10 mouse cellular contexts compared by ENCODE assay signal in genomic region chr9:10269342-10269741, GRCm38 (mm10).
DNase-seq lines count a peak whose midpoint lies in the region; ATAC-seq lines count a peak whose summit lies in the region.
"Had no signal": no experiment of that assay in that cellular context is flagged by ENCODE, and none has a peak within 500 bp of the region (broad histone marks: within the 10 kb centered on the region; RNA-seq: fewer than 3 reads in every experiment).

No protein-coding gene starts in this region.

- H3K27ac ChIP-seq in embryonic facial prominence, embryonic 14.5 days (replicated peaks; ENCODE audit: low read depth, low read length), result no peak overlapping the region
- H3K27ac ChIP-seq in midbrain, embryonic 16.5 days (ENCODE audit: low read length), result peak overlapping the region; percentile 31

- H3K4me1 ChIP-seq in embryonic facial prominence, embryonic 14.5 days (ENCODE audit: control insufficient read depth, insufficient read depth, low read length), result no peaks in the 10 kb centered on the region
- peaks cover 7% of the 10 kb centered on the region; the same call in 1 of the 2 replicates for H3K4me1 ChIP-seq in midbrain, embryonic 16.5 days (ENCODE audit: control insufficient read depth, insufficient read depth, low read length)

- no peaks in the 10 kb centered on the region for H3K27me3 ChIP-seq in embryonic facial prominence, embryonic 14.5 days (replicated peaks; ENCODE audit: control insufficient read depth, insufficient read depth, low read length)
- no peaks in the 10 kb centered on the region for H3K27me3 ChIP-seq in midbrain, embryonic 16.5 days (ENCODE audit: control insufficient read depth, insufficient read depth, low read depth, low read length)

- ATAC-seq in embryonic facial prominence, embryonic 14.5 days (ENCODE audit: low read depth), result peak; percentile 55; the same call in 1 of the 2 replicates
- ATAC-seq in midbrain, embryonic 16.5 days, result peak; percentile 97

- DNase-seq in embryonic facial prominence, embryonic 14.5 days (ENCODE audit: low spot score), result peak; percentile 43
- DNase-seq in frontal cortex, adult 2 months (ENCODE audit: extremely low spot score in 1 of 2, low spot score in 1 of 2), result peak; percentile 50 to 65
- DNase-seq in left cerebral cortex, adult 11 months (ENCODE audit: low spot score), result peak; percentile 59
- no peak for DNase-seq in thymus, postnatal 25 days
- no peak for DNase-seq in testis, postnatal 10 days (ENCODE audit: low spot score)
- DNase-seq in cerebellum, postnatal 36 days, result no peak
- DNase-seq: kidney, adult 2 months; lung, embryonic 14.5 days; thymus, postnatal 36 days had no signal

- H3K36me3 ChIP-seq in embryonic facial prominence, embryonic 14.5 days (ENCODE audit: control insufficient read depth, insufficient read depth, low read length), result no peaks in the 10 kb centered on the region
- H3K36me3 ChIP-seq in midbrain, embryonic 16.5 days (ENCODE audit: control insufficient read depth, insufficient read depth, low read length), result no peaks in the 10 kb centered on the region

- H3K9ac ChIP-seq in embryonic facial prominence, embryonic 14.5 days (ENCODE audit: low read depth, low read length), result no peak overlapping the region
- no peak overlapping the region for H3K9ac ChIP-seq in midbrain, embryonic 16.5 days (ENCODE audit: low read depth, low read length)
- H3K9ac ChIP-seq: lung, embryonic 14.5 days had no signal

- no peak overlapping the region for H3K4me3 ChIP-seq in embryonic facial prominence, embryonic 14.5 days (ENCODE audit: low read depth, low read length)
- H3K4me3 ChIP-seq in midbrain, embryonic 16.5 days (ENCODE audit: low read depth, low read length), result no peak overlapping the region

- H3K9me3 ChIP-seq in embryonic facial prominence, embryonic 14.5 days (ENCODE audit: control insufficient read depth, low read length), result no peaks in the 10 kb centered on the region
- no peaks in the 10 kb centered on the region for H3K9me3 ChIP-seq in midbrain, embryonic 16.5 days (replicated peaks; ENCODE audit: control insufficient read depth, low read length, poor library complexity, severe bottlenecking)

- H3K4me2 ChIP-seq in embryonic facial prominence, embryonic 14.5 days (ENCODE audit: low read depth, low read length), result no peak overlapping the region
- H3K4me2 ChIP-seq in midbrain, embryonic 16.5 days (ENCODE audit: low read length), result no peak overlapping the region
- H3K4me2 ChIP-seq: lung, embryonic 14.5 days had no signal

- WGBS in embryonic facial prominence, embryonic 14.5 days, result 24% methylated on average over 2 of the region's 2 CpGs
- WGBS in midbrain, embryonic 16.5 days, result 8% methylated on average over 2 of the region's 2 CpGs

Comparison
In these comparisons a context has a peak if more than half of its experiments do, and no peak if none do; other contexts are left out.
1. DNase-seq: peak in embryonic facial prominence, embryonic 14.5 days (single experiment), frontal cortex, adult 2 months (2 of 2) and left cerebral cortex, adult 11 months (single experiment); none in thymus, postnatal 25 days (single experiment), testis, postnatal 10 days (single experiment) and cerebellum, postnatal 36 days (0 of 2).